Mouse (Mus musculus) neural tube, embryonic 15.5 days (tissue): Measurements from ENCODE around the gene Dusp7. TPM values are rescaled to one million over a fixed set of nuclear protein-coding genes. Genes with fewer than 3 reads are reported as not detected.

Source experiments
- ATAC-seq: fragments of 200-750 bp; cut with Nextera tagmentation; 2 replicates; pipeline ENCODE4 v1.8.0; 2017; ENCODE audit warnings: mild to moderate bottlenecking, moderate TSS enrichment, moderate library complexity; ENCODE audit not compliant: low FRiP score
- H3K27ac ChIP-seq: fragments of 300-500 bp; sonication (generic); replicated peaks from 2 replicates; pipeline ENCODE4 v1.5.1; 2015; ENCODE audit warnings: mild to moderate bottlenecking, inconsistent platforms
- H3K27me3 ChIP-seq: fragments of 300-500 bp; sonication (generic); replicated peaks from 2 replicates; pipeline ENCODE4 v1.6.1; 2015; ENCODE audit warnings: inconsistent platforms
- H3K36me3 ChIP-seq: fragments of 300-500 bp; sonication (generic); 2 replicates; pipeline ENCODE4 v1.6.1; 2015; ENCODE audit warnings: inconsistent platforms
- H3K4me1 ChIP-seq: fragments of 300-500 bp; sonication (generic); 2 replicates; pipeline ENCODE4 v1.6.1; 2015; ENCODE audit warnings: inconsistent platforms
- H3K4me2 ChIP-seq: fragments of 300-500 bp; sonication (generic); 2 replicates; pipeline ENCODE4 v1.6.1; 2015; ENCODE audit warnings: inconsistent platforms, mild to moderate bottlenecking, moderate library complexity
- H3K4me3 ChIP-seq: fragments of 300-500 bp; sonication (generic); replicated peaks from 2 replicates; pipeline ENCODE4 v1.5.1; 2015; ENCODE audit warnings: mild to moderate bottlenecking, inconsistent platforms
- H3K9ac ChIP-seq: fragments of 300-500 bp; sonication (generic); replicated peaks from 2 replicates; pipeline ENCODE4 v1.6.1; 2015; ENCODE audit warnings: mild to moderate bottlenecking, inconsistent platforms
- H3K9me3 ChIP-seq: fragments of 300-500 bp; sonication (generic); replicated peaks from 2 replicates; pipeline ENCODE4 v1.6.1; 2016; ENCODE audit warnings: inconsistent platforms
- WGBS: fragments of 180-500 bp; shearing (Covaris S2); methylation state at CpG from one replicate; pipeline ENCODE4 v1.1.7; 2015; ENCODE audit warnings: mixed read lengths; 5-methylcytosine and 5-hydroxymethylcytosine counted together
- polyA plus RNA-seq: library from polyadenylated mRNA; unstranded; fragments of >200 nt; fragmentation: Nextera tagmentation; extraction: Ambion mirVana; gene quantifications from 2 replicates; pipeline ENCODE4 v1.2.1, GENCODE M21; 2015

Dusp7 gene
- polyA plus RNA-seq, 1 experiment from 2014 or later, result 16.4 TPM

- no peak overlapping the region for H3K4me3 ChIP-seq
- no peaks in the 10 kb centered on the region for H3K9me3 ChIP-seq
- ATAC-seq, result no peak
- H3K27ac ChIP-seq, result no peak overlapping the region
- no peak overlapping the region for H3K4me2 ChIP-seq
- no peaks in the 10 kb centered on the region for H3K27me3 ChIP-seq
- H3K4me1 ChIP-seq, result peaks cover 34% of the 10 kb centered on the region
- H3K36me3 ChIP-seq, result no peaks in the 10 kb centered on the region
- 96% methylated on average over 4 of the region's 4 CpGs for WGBS
- H3K9ac ChIP-seq, result no peak overlapping the region
Measured at GRCm38 (mm10) chr9:106339730-106340129, 28.7 kb upstream of the Dusp7 start.

GRCm38 (mm10) chr9:106340501-106341312 is 27.7 kb upstream of the Dusp7 start:
- H3K27me3 ChIP-seq, result no peaks in the 10 kb centered on the region
- no peak overlapping the region for H3K4me3 ChIP-seq
- no peaks in the 10 kb centered on the region for H3K9me3 ChIP-seq
- WGBS, result 75% methylated on average over 13 of the region's 13 CpGs
- no peak overlapping the region for H3K9ac ChIP-seq
- no peak for ATAC-seq
- no peak overlapping the region for H3K4me2 ChIP-seq
- 0 out of 2 replicates have a peak overlapping the region, but pooled peaks have one; percentile 6 for H3K27ac ChIP-seq
- no peaks in the 10 kb centered on the region for H3K36me3 ChIP-seq
- peaks cover 40% of the 10 kb centered on the region for H3K4me1 ChIP-seq

- no peaks in the 10 kb centered on the region for H3K27me3 ChIP-seq
- H3K4me1 ChIP-seq, result peaks cover 40% of the 10 kb centered on the region
- H3K36me3 ChIP-seq, result no peaks in the 10 kb centered on the region
- 0 out of 2 replicates have a peak overlapping the region, but pooled peaks have one; percentile 6 for H3K27ac ChIP-seq
- no peak for ATAC-seq
- no peak overlapping the region for H3K4me2 ChIP-seq
- H3K9me3 ChIP-seq, result no peaks in the 10 kb centered on the region
- 54% methylated on average over 3 of the region's 3 CpGs for WGBS
- no peak overlapping the region for H3K4me3 ChIP-seq
- H3K9ac ChIP-seq, result no peak overlapping the region
Measured at GRCm38 (mm10) chr9:106341313-106341686, 27.1 kb upstream of the Dusp7 start.

- H3K27me3 ChIP-seq, result no peaks in the 10 kb centered on the region
- no peak overlapping the region for H3K27ac ChIP-seq
- no peak for ATAC-seq
- WGBS, result 90% methylated on average over 9 of the region's 9 CpGs
- no peaks in the 10 kb centered on the region for H3K36me3 ChIP-seq
- H3K9ac ChIP-seq, result no peak overlapping the region
- peaks cover 32% of the 10 kb centered on the region for H3K4me1 ChIP-seq
- no peak overlapping the region for H3K4me3 ChIP-seq
- H3K4me2 ChIP-seq, result no peak overlapping the region
- no peaks in the 10 kb centered on the region for H3K9me3 ChIP-seq
Measured at GRCm38 (mm10) chr9:106342573-106342972, 25.9 kb upstream of the Dusp7 start.

GRCm38 (mm10) chr9:106345167-106345566 is 23.3 kb upstream of the Dusp7 start:
- WGBS, result 55% methylated on average over 6 of the region's 6 CpGs
- Histone ChIP-seq H3K27me3 (no peaks in the 10 kb centered on the region), H3K27ac (no peak overlapping the region), H3K9me3 (no peaks in the 10 kb centered on the region), H3K36me3 (no peaks in the 10 kb centered on the region), H3K4me2 (no peak overlapping the region), H3K4me1 (peaks cover 16% of the 10 kb centered on the region), H3K9ac (no peak overlapping the region), H3K4me3 (no peak overlapping the region)
- ATAC-seq, result 0 out of 2 replicates have a peak, but pooled peaks have one; percentile 38

- WGBS, result 59% methylated on average over 6 of the region's 6 CpGs
- Histone ChIP-seq H3K27ac (no peak overlapping the region), H3K4me2 (no peak overlapping the region), H3K9me3 (no peaks in the 10 kb centered on the region), H3K36me3 (no peaks in the 10 kb centered on the region), H3K27me3 (no peaks in the 10 kb centered on the region), H3K4me3 (no peak overlapping the region), H3K9ac (no peak overlapping the region), H3K4me1 (peaks cover 16% of the 10 kb centered on the region)
- no peak for ATAC-seq
Measured at GRCm38 (mm10) chr9:106345630-106346029, 22.8 kb upstream of the Dusp7 start.

- no peaks in the 10 kb centered on the region for H3K27me3 ChIP-seq
- 72% methylated on average over 10 of the region's 10 CpGs for WGBS
- ATAC-seq, result no peak
- no peak overlapping the region for H3K27ac ChIP-seq
- no peak overlapping the region for H3K4me3 ChIP-seq
- H3K9me3 ChIP-seq, result no peaks in the 10 kb centered on the region
- no peak overlapping the region for H3K9ac ChIP-seq
- H3K4me2 ChIP-seq, result no peak overlapping the region
- peaks cover 9% of the 10 kb centered on the region for H3K4me1 ChIP-seq
- no peaks in the 10 kb centered on the region for H3K36me3 ChIP-seq
Measured at GRCm38 (mm10) chr9:106348281-106348680, 20.2 kb upstream of the Dusp7 start.

GRCm38 (mm10) chr9:106349075-106349474 is 19.4 kb upstream of the Dusp7 start:
- H3K9ac ChIP-seq, result no peak overlapping the region
- no peaks in the 10 kb centered on the region for H3K9me3 ChIP-seq
- H3K27ac ChIP-seq, result no peak overlapping the region
- no peak overlapping the region for H3K4me3 ChIP-seq
- H3K36me3 ChIP-seq, result no peaks in the 10 kb centered on the region
- no peak overlapping the region for H3K4me2 ChIP-seq
- WGBS, result 67% methylated on average over 2 of the region's 2 CpGs
- ATAC-seq, result no peak
- peaks cover 9% of the 10 kb centered on the region for H3K4me1 ChIP-seq
- H3K27me3 ChIP-seq, result no peaks in the 10 kb centered on the region

GRCm38 (mm10) chr9:106351178-106351577 is 17.3 kb upstream of the Dusp7 start:
- no peaks in the 10 kb centered on the region for H3K9me3 ChIP-seq
- WGBS, result 64% methylated on average over 6 of the region's 6 CpGs
- H3K27me3 ChIP-seq, result no peaks in the 10 kb centered on the region
- H3K4me1 ChIP-seq, result peaks cover 8% of the 10 kb centered on the region
- no peak for ATAC-seq
- no peaks in the 10 kb centered on the region for H3K36me3 ChIP-seq
- H3K9ac ChIP-seq, result no peak overlapping the region
- H3K27ac ChIP-seq, result no peak overlapping the region
- H3K4me3 ChIP-seq, result no peak overlapping the region
- no peak overlapping the region for H3K4me2 ChIP-seq

- ATAC-seq, result no peak
- Histone ChIP-seq H3K4me2 (no peak overlapping the region), H3K4me3 (no peak overlapping the region), H3K36me3 (no peaks in the 10 kb centered on the region), H3K9me3 (no peaks in the 10 kb centered on the region), H3K27me3 (no peaks in the 10 kb centered on the region), H3K9ac (no peak overlapping the region), H3K27ac (no peak overlapping the region), H3K4me1 (peaks cover 10% of the 10 kb centered on the region)
- WGBS, result 65% methylated on average over 6 of the region's 6 CpGs
Measured at GRCm38 (mm10) chr9:106353779-106354178, 14.7 kb upstream of the Dusp7 start.

- no peak overlapping the region for H3K4me2 ChIP-seq
- no peaks in the 10 kb centered on the region for H3K27me3 ChIP-seq
- no peak for ATAC-seq
- no peaks in the 10 kb centered on the region for H3K9me3 ChIP-seq
- peaks cover 6% of the 10 kb centered on the region; the same call in 1 of the 2 replicates for H3K4me1 ChIP-seq
- WGBS, result 92% methylated on average over 6 of the region's 6 CpGs
- H3K36me3 ChIP-seq, result no peaks in the 10 kb centered on the region
- H3K4me3 ChIP-seq, result no peak overlapping the region
- no peak overlapping the region for H3K9ac ChIP-seq
- H3K27ac ChIP-seq, result no peak overlapping the region
Measured at GRCm38 (mm10) chr9:106354810-106355209, 13.6 kb upstream of the Dusp7 start.

- no peak overlapping the region for H3K4me2 ChIP-seq
- no peaks in the 10 kb centered on the region for H3K36me3 ChIP-seq
- H3K9ac ChIP-seq, result no peak overlapping the region
- H3K9me3 ChIP-seq, result no peaks in the 10 kb centered on the region
- peaks cover 6% of the 10 kb centered on the region; the same call in 1 of the 2 replicates for H3K4me1 ChIP-seq
- H3K4me3 ChIP-seq, result no peak overlapping the region
- ATAC-seq, result no peak
- H3K27ac ChIP-seq, result no peak overlapping the region
- WGBS, result 73% methylated on average over 10 of the region's 10 CpGs
- H3K27me3 ChIP-seq, result no peaks in the 10 kb centered on the region
Measured at GRCm38 (mm10) chr9:106355217-106355974, 13.0 kb upstream of the Dusp7 start.
